Mouse (Mus musculus) embryonic facial prominence, embryonic 14.5 days (tissue): ENCODE results near the gene Dclre1c. TPM values are rescaled to one million over a fixed set of nuclear protein-coding genes. Genes with fewer than 3 reads are reported as not detected.

Source experiments
- ATAC-seq: fragments of 200-750 bp; cut with Nextera tagmentation; 2 replicates; pipeline ENCODE4 v1.8.0; 2017; ENCODE audit warnings: low read depth, moderate number of reproducible peaks, moderate TSS enrichment
- DNase-seq: peaks from one replicate; pipeline ENCODE4 v3.0.0-alpha.2; 2015; ENCODE audit warnings: low spot score
- H3K27ac ChIP-seq: fragments of 300-500 bp; sonication (generic); replicated peaks from 2 replicates; pipeline ENCODE4 v1.5.1; 2014; ENCODE audit warnings: low read depth, mild to moderate bottlenecking, low read length, moderate library complexity
- H3K27me3 ChIP-seq: fragments of 300-500 bp; sonication (generic); replicated peaks from 2 replicates; pipeline ENCODE4 v1.6.1; 2014; ENCODE audit warnings: low read length; ENCODE audit not compliant: control insufficient read depth, insufficient read depth
- H3K36me3 ChIP-seq: fragments of 300-500 bp; sonication (generic); 2 replicates; pipeline ENCODE4 v1.6.1; 2014; ENCODE audit warnings: low read length, mixed read lengths; ENCODE audit not compliant: control insufficient read depth, insufficient read depth
- H3K4me1 ChIP-seq: fragments of 300-500 bp; sonication (generic); 2 replicates; pipeline ENCODE4 v1.6.1; 2014; ENCODE audit warnings: antibody characterized with exemption, low read length; ENCODE audit not compliant: control insufficient read depth, insufficient read depth
- H3K4me2 ChIP-seq: fragments of 300-500 bp; sonication (generic); 2 replicates; pipeline ENCODE4 v1.6.1; 2014; ENCODE audit warnings: low read depth, mild to moderate bottlenecking, low read length, moderate library complexity, mixed read lengths
- H3K4me3 ChIP-seq: fragments of 300-500 bp; sonication (generic); 2 replicates; pipeline ENCODE4 v1.5.1; 2014; ENCODE audit warnings: low read depth, mild to moderate bottlenecking, low read length
- H3K9ac ChIP-seq: fragments of 300-500 bp; sonication (generic); 2 replicates; pipeline ENCODE4 v1.6.1; 2014; ENCODE audit warnings: low read depth, mild to moderate bottlenecking, low read length, moderate library complexity, mixed read lengths
- H3K9me3 ChIP-seq: fragments of 300-500 bp; sonication (generic); 2 replicates; pipeline ENCODE4 v1.6.1; 2016; ENCODE audit warnings: low read length; ENCODE audit not compliant: control insufficient read depth
- WGBS: fragments of 180-500 bp; shearing (Covaris S2); extraction: QIAGEN DNeasy Blood & Tissue Kit; methylation state at CpG from one replicate; pipeline ENCODE4 v1.1.7; 2014; 5-methylcytosine and 5-hydroxymethylcytosine counted together
- polyA plus RNA-seq: library from polyadenylated mRNA; unstranded; fragments of >200 nt; fragmentation: Nextera tagmentation; extraction: Ambion mirVana; gene quantifications from 2 replicates; pipeline ENCODE4 v1.2.1, GENCODE M21; 2014

Dclre1c gene
- polyA plus RNA-seq, 1 experiment from 2014 or later: 5.9 TPM

DNA sequence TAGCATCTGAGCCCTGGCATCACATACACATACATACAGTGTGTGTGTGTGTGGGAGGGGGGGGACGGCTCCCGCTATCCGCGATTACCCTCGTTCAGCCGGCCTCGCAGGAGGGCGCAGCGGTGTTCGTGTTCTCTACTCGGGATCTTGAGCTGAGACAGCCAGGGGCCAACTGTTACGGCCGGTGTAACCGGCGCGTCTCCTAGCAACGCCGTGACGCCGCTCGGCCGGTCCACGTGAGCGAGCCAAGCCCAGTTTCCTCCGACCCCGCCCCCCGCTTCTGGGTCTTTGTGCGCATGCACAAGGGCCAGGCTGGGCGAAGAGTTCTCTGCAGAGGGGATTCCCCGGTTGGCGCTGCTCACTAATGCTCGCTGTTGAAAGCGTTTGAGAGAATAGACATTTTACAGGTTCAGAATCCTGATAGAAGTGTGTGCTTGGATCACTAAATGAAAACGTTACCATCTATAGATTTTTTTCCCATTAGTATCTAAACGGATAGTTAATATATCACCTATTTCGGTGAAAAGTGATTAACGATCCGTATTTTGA lies 5.0 kb upstream of the Dclre1c start:
- Histone ChIP-seq H3K4me2 (peak overlapping the region; percentile 55), H3K4me1 (no peaks in the 10 kb centered on the region), H3K36me3 (no peaks in the 10 kb centered on the region), H3K9me3 (no peaks in the 10 kb centered on the region), H3K9ac (peak overlapping the region; percentile 27), H3K27ac (no peak overlapping the region), H3K4me3 (peak overlapping the region; percentile 46), H3K27me3 (no peaks in the 10 kb centered on the region; the same call in 1 of the 2 replicates)
- ATAC-seq (peak; percentile 94), DNase-seq (peak; percentile 96)
- WGBS: 2% methylated on average over 38 of the region's 38 CpGs

DNA sequence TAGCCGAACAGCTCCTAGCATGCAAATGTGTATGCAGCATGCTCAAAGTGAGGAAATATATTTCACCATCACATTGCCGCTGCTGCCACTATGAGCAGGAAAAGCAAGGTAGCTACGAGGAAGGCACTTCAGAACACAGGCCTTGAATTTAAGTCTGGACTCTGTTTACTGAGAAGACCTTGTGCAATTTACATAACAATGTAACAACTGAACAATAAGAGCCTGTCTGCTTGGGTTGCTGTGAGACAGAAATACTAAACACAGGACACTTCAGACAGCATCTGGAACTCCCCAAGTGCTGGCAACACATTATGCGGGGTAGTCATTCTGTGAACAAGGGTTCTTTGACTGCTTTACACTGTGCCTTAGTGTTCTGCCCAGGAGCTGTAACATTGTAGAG lies 3.8 kb upstream of the Dclre1c start:
- H3K36me3 ChIP-seq: no peaks in the 10 kb centered on the region
- WGBS: 47% methylated on average over 4 of the region's 4 CpGs
- no peak overlapping the region for H3K27ac ChIP-seq
- no peak overlapping the region for H3K4me2 ChIP-seq
- ATAC-seq (no peak), DNase-seq (no peak)
- H3K4me3 ChIP-seq: no peak overlapping the region
- 0 out of 2 replicates have a peak, but pooled peaks cover 2% of the 10 kb centered on the region for H3K4me1 ChIP-seq
- H3K27me3 ChIP-seq: no peaks in the 10 kb centered on the region; the same call in 1 of the 2 replicates
- no peak overlapping the region for H3K9ac ChIP-seq
- no peaks in the 10 kb centered on the region for H3K9me3 ChIP-seq

DNA sequence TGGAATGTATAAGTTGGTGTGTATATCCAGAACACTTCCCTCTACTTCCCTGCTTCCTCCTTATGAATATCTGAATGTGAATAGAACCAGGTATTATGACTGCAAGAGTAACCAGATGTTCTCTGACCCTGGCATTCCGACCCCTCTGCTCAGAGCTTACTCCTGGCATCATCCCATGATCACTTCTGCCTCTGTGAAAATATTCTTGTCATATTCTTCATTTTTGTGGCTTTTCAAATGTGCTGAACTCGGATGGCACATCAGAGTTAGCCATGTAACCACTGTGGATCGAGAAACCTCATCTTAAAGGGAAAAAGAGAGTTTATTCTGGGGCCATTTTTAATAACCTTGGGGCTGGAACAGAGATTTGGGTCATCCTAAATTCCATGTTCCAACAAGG lies 1.4 kb upstream of the Dclre1c start, which contains the start of gene Meig1:
TSS of gene Meig1 (minus strand) at position 101 of the 400 bp plus-strand sequence.
- ATAC-seq (no peak), DNase-seq (no peak)
- H3K27me3 ChIP-seq: no peaks in the 10 kb centered on the region; the same call in 1 of the 2 replicates
- no peak within 1 kb of the TSS for H3K9ac ChIP-seq
- 0 out of 2 replicates have a peak, but pooled peaks cover 2% of the 10 kb centered on the region for H3K4me1 ChIP-seq
- no peak within 1 kb of the TSS for H3K4me3 ChIP-seq
- no peaks in the 10 kb centered on the region for H3K9me3 ChIP-seq
- H3K36me3 ChIP-seq: no peaks in the 10 kb centered on the region
- WGBS: 69% methylated on average over 3 of the region's 3 CpGs
- H3K27ac ChIP-seq: no peak within 1 kb of the TSS
- H3K4me2 ChIP-seq: peak within 1 kb of the TSS; percentile 92; the same call in 1 of the 2 replicates

GRCm38 (mm10) chr2:3424579-3424910 lies 614 bp downstream of the Dclre1c start:
- Histone ChIP-seq H3K4me2 (peak overlapping the region; percentile 92), H3K4me3 (peak overlapping the region; percentile 57), H3K9me3 (no peaks in the 10 kb centered on the region), H3K36me3 (no peaks in the 10 kb centered on the region), H3K27ac (no peak overlapping the region), H3K9ac (peak overlapping the region; percentile 63), H3K27me3 (no peaks in the 10 kb centered on the region), H3K4me1 (0 out of 2 replicates have a peak, but pooled peaks cover 2% of the 10 kb centered on the region)
- ATAC-seq (no peak), DNase-seq (no peak)
- WGBS: 7% methylated on average over 10 of the region's 10 CpGs

DNA sequence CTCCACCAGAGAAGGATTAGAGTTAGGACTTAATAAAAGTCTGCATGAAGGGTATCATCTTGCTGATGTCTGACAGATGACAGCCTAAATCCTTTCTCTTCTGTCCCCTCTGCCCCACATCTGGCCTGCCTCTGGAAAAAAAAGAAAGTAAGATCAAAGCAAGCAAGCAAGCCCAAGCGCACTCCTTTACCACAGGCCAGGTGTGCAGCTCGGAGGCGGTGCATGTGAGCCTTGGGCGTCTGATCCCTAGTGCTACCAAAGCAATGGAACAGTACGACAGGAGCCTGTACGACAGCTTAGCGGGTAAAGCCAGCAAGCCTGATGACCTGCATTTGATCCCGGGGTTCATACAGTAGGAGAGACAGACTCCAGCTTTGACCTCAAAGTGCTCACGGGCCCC lies 7.0 kb downstream of the Dclre1c start:
- peak; percentile 75 for ATAC-seq
- no peaks in the 10 kb centered on the region for H3K36me3 ChIP-seq
- 58% methylated on average over 9 of the region's 9 CpGs for WGBS

GRCm38 (mm10) chr2:3435369-3436061 lies 11.6 kb downstream of the Dclre1c start:
- no peaks in the 10 kb centered on the region for H3K4me1 ChIP-seq
- no peak overlapping the region for H3K4me2 ChIP-seq
- no peak overlapping the region for H3K4me3 ChIP-seq
- no peaks in the 10 kb centered on the region for H3K27me3 ChIP-seq
- no peak overlapping the region for H3K9ac ChIP-seq
- WGBS: 88% methylated on average over 6 of the region's 6 CpGs
- DNase-seq (no peak), ATAC-seq (no peak)
- H3K9me3 ChIP-seq: no peaks in the 10 kb centered on the region
- H3K36me3 ChIP-seq: no peaks in the 10 kb centered on the region
- no peak overlapping the region for H3K27ac ChIP-seq

More for the DNA sequence above, 7.0 kb downstream of the Dclre1c start:
- Histone ChIP-seq H3K4me1 (no peaks in the 10 kb centered on the region), H3K27ac (no peak overlapping the region), H3K9ac (no peak overlapping the region), H3K4me2 (no peak overlapping the region), H3K4me3 (no peak overlapping the region), H3K27me3 (no peaks in the 10 kb centered on the region), H3K9me3 (no peaks in the 10 kb centered on the region)
- peak; percentile 48 for DNase-seq

DNA sequence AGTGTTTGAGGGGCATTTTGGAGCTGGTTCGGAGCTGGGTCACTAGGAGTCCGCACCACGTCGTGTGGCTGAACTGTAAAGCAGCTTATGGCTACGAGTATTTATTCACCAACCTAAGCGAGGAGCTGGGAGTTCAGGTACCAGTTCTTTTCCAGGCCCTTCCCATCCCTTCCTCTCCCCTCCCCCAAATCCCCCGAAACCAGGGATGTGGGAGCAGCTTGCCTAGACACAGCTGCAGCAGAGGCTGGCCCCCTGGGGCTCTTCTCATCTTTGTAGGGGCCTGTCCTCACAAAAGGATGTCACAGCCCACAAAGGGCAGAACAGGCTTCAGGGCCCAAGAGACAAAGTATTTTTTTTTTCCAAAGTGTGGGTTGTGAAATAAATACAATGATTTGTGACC lies 14.0 kb downstream of the Dclre1c start:
- Histone ChIP-seq H3K4me3 (no peak overlapping the region), H3K27ac (no peak overlapping the region), H3K27me3 (no peaks in the 10 kb centered on the region), H3K4me2 (no peak overlapping the region), H3K4me1 (no peaks in the 10 kb centered on the region), H3K36me3 (0 out of 2 replicates have a peak, but pooled peaks cover 2% of the 10 kb centered on the region), H3K9ac (no peak overlapping the region), H3K9me3 (no peaks in the 10 kb centered on the region)
- peak; percentile 19 for DNase-seq
- no peak for ATAC-seq
- WGBS: 40% methylated on average over 7 of the region's 7 CpGs

DNA sequence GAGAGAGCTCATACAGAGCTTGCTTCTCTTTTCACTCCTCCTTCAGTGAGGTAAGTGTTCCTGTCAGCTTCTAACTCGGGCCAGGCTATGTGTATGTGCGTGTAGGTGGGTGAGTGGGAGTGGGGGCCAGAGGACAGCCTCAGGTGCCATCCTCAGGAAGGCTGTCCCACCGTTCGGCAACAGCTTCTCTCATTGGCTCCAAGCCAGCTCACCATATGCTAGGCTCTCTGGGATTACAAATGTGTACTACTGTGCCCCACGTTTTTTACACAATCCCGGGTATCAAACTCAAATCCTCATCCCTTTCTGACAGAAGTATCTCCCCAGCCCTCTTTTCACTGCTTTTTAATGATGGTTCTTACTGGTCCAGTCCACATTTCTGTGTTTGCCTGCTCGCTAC lies 20.3 kb downstream of the Dclre1c start:
- peaks cover 8% of the 10 kb centered on the region for H3K36me3 ChIP-seq
- H3K27ac ChIP-seq: no peak overlapping the region
- no peak overlapping the region for H3K4me3 ChIP-seq
- no peaks in the 10 kb centered on the region for H3K27me3 ChIP-seq
- H3K9ac ChIP-seq: no peak overlapping the region
- H3K4me1 ChIP-seq: no peaks in the 10 kb centered on the region
- H3K4me2 ChIP-seq: no peak overlapping the region
- WGBS: 66% methylated on average over 6 of the region's 7 CpGs
- no peak for ATAC-seq
- H3K9me3 ChIP-seq: no peaks in the 10 kb centered on the region
- no peak for DNase-seq

- WGBS: 82% methylated on average over 4 of the region's 4 CpGs
- peaks cover 8% of the 10 kb centered on the region for H3K36me3 ChIP-seq
- H3K4me3 ChIP-seq: no peak overlapping the region
- DNase-seq: no peak
- H3K4me1 ChIP-seq: no peaks in the 10 kb centered on the region
- ATAC-seq: no peak
- H3K9me3 ChIP-seq: no peaks in the 10 kb centered on the region
- H3K4me2 ChIP-seq: no peak overlapping the region
- no peak overlapping the region for H3K9ac ChIP-seq
- H3K27me3 ChIP-seq: no peaks in the 10 kb centered on the region
- H3K27ac ChIP-seq: no peak overlapping the region
Observed at GRCm38 (mm10) chr2:3445984-3446383, 22.1 kb downstream of the Dclre1c start.
